Mouse (Mus musculus) ES-E14 (cell line): Measurements from ENCODE around the gene Rps21. TPM values are rescaled to one million over a fixed set of nuclear protein-coding genes. Genes with fewer than 3 reads are reported as not detected.

Experiments used
- DNase-seq: peaks from one replicate; pipeline ENCODE4 v3.0.0-alpha.2; 2013; ENCODE audit warnings: low read depth, low spot score
- H3K27ac ChIP-seq: 2 replicates; pipeline ENCODE4 v1.5.1; 2012; ENCODE audit warnings: low read depth, mild to moderate bottlenecking, low read length, moderate library complexity, mixed read lengths; ENCODE audit not compliant: poor library complexity, insufficient read depth, severe bottlenecking
- H3K36me3 ChIP-seq: 2 replicates; pipeline ENCODE4 v1.6.1; 2012; ENCODE audit warnings: mild to moderate bottlenecking, low read length, moderate library complexity, mixed read lengths; ENCODE audit not compliant: control insufficient read depth, poor library complexity, insufficient read depth, severe bottlenecking
- H3K4me1 ChIP-seq, 2 experiments: fragments of 150-350 bp in 1 of 2; sonication (generic) in 1 of 2; 2 replicates each; pipeline ENCODE4 v1.6.1; 2012; ENCODE audit warnings: low read length in 2 of 2, mild to moderate bottlenecking in 1 of 2, mixed read lengths in 1 of 2; ENCODE audit not compliant: control insufficient read depth in 2 of 2, insufficient read depth in 2 of 2, poor library complexity in 1 of 2
- H3K4me3 ChIP-seq, 2 experiments: fragments of 150-350 bp in 1 of 2; sonication (generic) in 1 of 2; 2 replicates each; pipeline ENCODE4 v1.5.1; 2012; ENCODE audit warnings: low read length in 2 of 2, low read depth in 1 of 2, mild to moderate bottlenecking in 1 of 2, mixed read lengths in 1 of 2; ENCODE audit not compliant: insufficient read depth in 1 of 2, poor library complexity in 1 of 2, severe bottlenecking in 1 of 2
- H3K9ac ChIP-seq: 2 replicates; pipeline ENCODE4 v1.6.1; 2012; ENCODE audit warnings: low read depth, mild to moderate bottlenecking, low read length, mixed read lengths; ENCODE audit not compliant: poor library complexity, insufficient read depth, severe bottlenecking
- H3K9me3 ChIP-seq: fragments of 150-350 bp; sonication (generic); 2 replicates; pipeline ENCODE4 v1.6.1; 2012; ENCODE audit warnings: low read depth, mild to moderate bottlenecking, low read length; ENCODE audit not compliant: control insufficient read depth, insufficient read depth
- CHD2 ChIP-seq: IDR thresholded peaks from 2 replicates; pipeline ENCODE4 v1.6.1; 2014; ENCODE audit warnings: mild to moderate bottlenecking, low read depth, low read length, inconsistent platforms
- HCFC1 ChIP-seq: IDR thresholded peaks from 2 replicates; pipeline ENCODE4 v1.6.1; 2012; ENCODE audit warnings: low read length, inconsistent platforms, borderline replicate concordance; ENCODE audit not compliant: insufficient read depth
- MAFK ChIP-seq: IDR thresholded peaks from 2 replicates; pipeline ENCODE4 v1.6.1; 2014; ENCODE audit warnings: mild to moderate bottlenecking, low read depth, low read length, inconsistent platforms; ENCODE audit not compliant: insufficient read depth
- ZC3H11A ChIP-seq: IDR thresholded peaks from 2 replicates; pipeline ENCODE4 v1.6.1; 2012; ENCODE audit warnings: low read depth, mild to moderate bottlenecking, inconsistent platforms, low read length, borderline replicate concordance
- ZNF384 ChIP-seq: IDR thresholded peaks from 2 replicates; pipeline ENCODE4 v1.6.1; 2012; ENCODE audit warnings: low read depth, low read length, inconsistent platforms
- in situ Hi-C, 2 experiments: fragments of 600-800 bp; cut with MboI; formaldehyde crosslinking; loops; one replicate each; pipeline ENCODE4 v1.15.1; 2025; ENCODE audit warnings: low sequenced_read_pairs in 2 of 2, inconsistent platforms in 1 of 2; ENCODE audit not compliant: unreplicated experiment in 2 of 2
- total RNA-seq: library from RNA; depleted of rRNA; stranded (reverse); fragments of 300-350 nt; gene quantifications from 2 replicates; pipeline ENCODE4 v1.2.3, GENCODE M21; 2012; rRNA removed

Gene Rps21
- 4,130 and 4,285 TPM in 2 replicates for total RNA-seq

DNA sequence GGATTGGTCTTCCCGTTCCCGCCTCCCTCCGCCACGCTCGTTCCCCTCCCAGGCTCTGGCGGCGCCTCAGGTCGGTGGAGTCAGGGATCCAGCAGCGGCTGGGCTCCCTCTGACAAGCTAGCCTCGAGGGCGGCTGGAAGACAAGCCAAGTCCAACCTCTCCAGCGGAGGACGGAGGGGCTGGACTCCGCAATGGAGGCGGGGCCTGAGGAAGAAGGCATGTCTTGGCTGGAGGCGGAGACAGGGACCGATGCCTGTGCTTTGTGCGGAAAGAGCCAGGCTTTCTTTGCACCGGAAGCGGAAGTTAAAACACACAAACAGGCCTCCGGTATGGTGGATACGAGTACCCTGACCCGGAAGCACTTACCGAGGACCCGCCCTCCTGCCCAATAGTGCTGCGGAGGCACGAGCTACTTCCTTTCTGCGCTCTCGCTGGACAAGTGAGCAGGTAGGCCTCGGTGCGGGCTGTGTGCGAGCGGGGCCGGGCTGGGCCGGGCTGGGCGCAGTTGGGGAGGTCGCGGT is at the start of gene Rps21:
TSS of gene Rps21 (plus strand) at position 377 of the 521 bp plus-strand sequence.
- TF ChIP-seq HCFC1, result peak; percentile 85
- no peak for TF ChIP-seq ZNF384
- no peak for TF ChIP-seq MAFK
- peak; percentile 96 for TF ChIP-seq CHD2
- TF ChIP-seq ZC3H11A, result no peak
- Histone ChIP-seq H3K9me3 (no peaks in the 10 kb centered on the region), H3K4me3 (peak within 1 kb of the TSS; percentile 84 to 97), H3K9ac (peak within 1 kb of the TSS; percentile 99), H3K4me1 (peaks cover 3 to 10% of the 10 kb centered on the region in 2 experiments; a peak in 3 of 4 replicates), H3K36me3 (peaks cover 37% of the 10 kb centered on the region), H3K27ac (peak within 1 kb of the TSS; percentile 93)
- in situ Hi-C loops, result no loop called here
- peak; percentile 99 for DNase-seq

DNA sequence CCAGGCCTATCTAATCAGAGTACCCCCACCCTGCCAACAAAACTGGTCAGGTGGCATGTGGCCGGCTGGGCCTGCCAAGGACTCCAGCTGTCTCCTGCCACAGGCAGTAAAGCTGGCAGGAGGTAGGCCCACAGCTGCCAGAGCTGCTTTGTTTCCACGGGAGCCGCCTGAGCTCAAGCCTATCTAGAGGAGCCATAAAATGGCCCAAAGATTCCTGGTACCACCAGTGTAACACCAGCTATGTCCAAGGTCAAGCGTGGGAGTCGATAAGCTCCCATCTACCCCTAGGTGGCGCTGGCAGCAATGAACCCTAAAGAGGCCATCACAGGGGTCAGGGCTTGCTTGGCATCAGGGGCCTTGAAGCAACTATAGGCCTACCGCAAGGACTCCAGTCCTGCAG is 49.3 kb upstream of the Rps21 start:
- Histone ChIP-seq H3K4me3 (no peak overlapping the region), H3K9me3 (no peaks in the 10 kb centered on the region), H3K36me3 (peaks cover 54% of the 10 kb centered on the region), H3K4me1 (0 out of 4 replicates have a peak, but pooled peaks cover 0 to 4% of the 10 kb centered on the region in 2 experiments), H3K9ac (no peak overlapping the region), H3K27ac (no peak overlapping the region)
- in situ Hi-C loops, result no loop called here
- DNase-seq, result no peak
- TF ChIP-seq ZNF384 (no peak), ZC3H11A (no peak), CHD2 (no peak), MAFK (no peak), HCFC1 (no peak)

DNA sequence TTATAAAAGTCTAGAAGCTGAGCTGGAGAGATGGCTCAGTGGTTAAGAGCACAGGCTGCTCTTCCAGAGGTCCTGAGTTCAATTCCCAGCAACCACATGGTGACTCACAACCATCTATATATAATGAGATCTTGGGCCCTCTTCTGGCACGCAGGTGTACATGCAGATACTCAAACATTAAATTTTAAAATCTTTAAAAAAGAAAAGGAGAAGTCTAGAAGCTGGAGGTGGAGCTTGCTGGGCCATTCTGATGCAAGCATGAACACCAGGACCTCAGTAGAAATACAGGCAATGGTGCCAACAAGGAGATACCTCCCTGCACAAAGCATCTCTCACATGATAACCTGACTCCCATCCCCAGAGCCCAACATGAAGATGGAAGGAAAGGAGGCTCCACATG is 48.2 kb upstream of the Rps21 start:
- H3K4me1 ChIP-seq, result 0 out of 4 replicates have a peak, but pooled peaks cover 0 to 4% of the 10 kb centered on the region in 2 experiments
- no peak overlapping the region for H3K9ac ChIP-seq
- H3K27ac ChIP-seq, result no peak overlapping the region
- no peak overlapping the region for H3K4me3 ChIP-seq
- peaks cover 48% of the 10 kb centered on the region for H3K36me3 ChIP-seq
- no peaks in the 10 kb centered on the region for H3K9me3 ChIP-seq
- in situ Hi-C loops, result no loop called here
- TF ChIP-seq ZNF384 (no peak), CHD2 (no peak), HCFC1 (no peak), ZC3H11A (no peak), MAFK (no peak)
- DNase-seq, result no peak

DNA sequence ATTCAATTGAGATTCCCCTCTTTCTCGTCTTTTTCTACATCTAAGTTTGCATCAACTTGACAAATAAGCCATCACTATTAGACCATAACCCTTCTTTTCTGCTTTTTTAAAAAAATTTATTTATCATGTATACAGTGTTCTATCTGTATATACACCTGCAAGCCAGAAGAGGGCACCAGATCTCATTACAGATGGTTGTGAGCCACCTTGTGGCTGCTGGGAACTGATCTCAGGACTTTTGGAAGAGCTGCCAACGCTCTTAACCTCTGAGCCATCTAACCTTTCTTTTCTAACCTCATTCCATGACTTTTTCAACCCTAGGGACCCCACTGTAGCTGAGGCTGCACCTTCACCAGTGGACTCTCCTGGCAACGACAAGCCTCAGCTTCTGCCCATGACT is 44.9 kb upstream of the Rps21 start:
- TF ChIP-seq MAFK, result no peak
- TF ChIP-seq ZNF384, result 0 out of 2 replicates have a peak, but pooled peaks have one; percentile 23
- Histone ChIP-seq H3K36me3 (peaks cover 31% of the 10 kb centered on the region), H3K9me3 (no peaks in the 10 kb centered on the region), H3K27ac (no peak overlapping the region), H3K9ac (no peak overlapping the region), H3K4me3 (no peak overlapping the region), H3K4me1 (peaks cover 0 to 25% of the 10 kb centered on the region in 2 experiments; a peak in 2 of 4 replicates)
- in situ Hi-C loops, result no loop called here
- no peak for DNase-seq
